Mouse (Mus musculus) B cell, adult 2 months (primary cell): ENCODE results near the gene Cog2.

Experiments
- DNase-seq, 2 experiments: peaks; one replicate each; pipeline ENCODE4 v3.0.0; 2022

Cog2 gene

GRCm38 (mm10) chr8:124572430-124572775 lies 51.8 kb downstream of the Cog2 start:
- no peak for DNase-seq

- peak; percentile 87 to 88 for DNase-seq
Measured at GRCm38 (mm10) chr8:124573552-124574340, 53.2 kb downstream of the Cog2 start.

DNA sequence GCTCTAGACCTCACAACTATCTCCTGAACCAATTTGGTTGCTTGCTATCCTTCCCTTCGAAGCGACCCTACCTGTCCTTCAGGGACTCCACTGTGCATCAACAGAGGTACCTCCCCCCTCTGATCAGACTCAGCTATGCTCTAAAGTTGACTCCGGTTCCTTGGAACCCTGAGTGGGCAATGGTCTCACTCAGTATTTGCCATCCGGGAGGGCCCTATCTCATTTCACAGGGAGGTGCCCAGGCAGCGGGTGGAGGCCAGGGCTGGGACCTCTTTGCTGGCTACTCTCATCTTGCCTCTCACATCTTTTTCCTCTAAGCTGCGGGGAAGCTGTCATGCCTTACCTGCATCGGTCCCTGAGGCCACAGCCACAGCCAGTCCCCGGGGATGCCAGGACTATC lies 55.2 kb downstream of the Cog2 start, which contains the start of gene Capn9:
Capn9 (plus strand) TSS at position 301 of the 400 bp plus-strand sequence.
- DNase-seq, result no peak

GRCm38 (mm10) chr8:124576751-124577150 lies 56.2 kb downstream of the Cog2 start:
- no peak for DNase-seq

GRCm38 (mm10) chr8:124585718-124586425 lies 65.3 kb downstream of the Cog2 start:
- no peak for DNase-seq

DNA sequence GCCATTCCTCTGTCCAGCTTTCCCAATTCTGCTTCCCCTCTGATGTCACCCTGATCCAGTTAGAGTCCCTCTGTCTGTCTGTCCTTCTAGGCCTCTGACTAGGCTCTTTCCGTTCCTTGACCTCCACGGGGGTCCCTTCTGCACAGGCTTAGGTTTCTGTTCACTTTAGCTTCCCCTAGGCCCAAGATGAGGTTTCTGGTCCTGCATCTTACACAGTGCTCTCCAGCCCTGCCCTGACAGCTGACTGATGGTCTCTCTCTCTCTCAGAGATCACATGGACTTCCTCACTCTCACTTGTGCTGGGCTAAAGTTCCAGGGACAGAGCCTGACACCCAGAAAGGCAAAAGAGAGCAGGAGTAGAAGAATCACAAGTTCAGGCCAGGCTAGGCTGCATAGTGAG lies 66.0 kb downstream of the Cog2 start:
- no peak for DNase-seq

DNA sequence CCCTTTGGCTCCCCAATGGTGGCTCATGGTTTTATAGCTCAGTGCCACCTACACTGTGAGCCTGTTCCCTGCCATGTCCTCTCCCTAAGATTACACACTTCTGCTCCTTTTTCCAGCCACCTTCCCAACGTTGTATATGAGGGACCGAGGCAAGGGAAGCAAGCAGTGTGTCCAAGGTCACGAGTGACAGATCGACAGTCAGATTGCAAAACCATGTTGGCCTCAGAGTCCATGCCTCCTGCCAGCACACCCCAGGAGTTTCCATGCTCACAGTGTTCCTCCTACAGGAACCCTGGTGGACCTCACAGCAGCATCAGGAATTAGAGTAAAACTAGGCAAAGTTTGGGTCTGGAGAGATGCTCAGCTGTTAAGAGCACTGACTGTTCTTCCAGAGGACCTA lies 68.8 kb downstream of the Cog2 start:
- no peak for DNase-seq
